Mouse (Mus musculus) brain, embryonic 14.5 days (tissue): Measurements from ENCODE around the gene Vtn.

Source experiments
- CTCF ChIP-seq: fragments of 200-500 bp; IDR thresholded peaks from 2 replicates; pipeline ENCODE4 v1.5.1; 2012; ENCODE audit warnings: inconsistent platforms, mild to moderate bottlenecking, moderate library complexity, borderline replicate concordance; ENCODE audit not compliant: insufficient read depth, insufficient read length; ENCODE audit errors: extremely low read depth
- POLR2A ChIP-seq: fragments of 200-500 bp; IDR thresholded peaks from 2 replicates; pipeline ENCODE4 v1.6.1; 2012; ENCODE audit warnings: mild to moderate bottlenecking, inconsistent platforms, borderline replicate concordance; ENCODE audit not compliant: poor library complexity, insufficient read depth, insufficient read length, severe bottlenecking; ENCODE audit errors: extremely low read depth

DNA sequence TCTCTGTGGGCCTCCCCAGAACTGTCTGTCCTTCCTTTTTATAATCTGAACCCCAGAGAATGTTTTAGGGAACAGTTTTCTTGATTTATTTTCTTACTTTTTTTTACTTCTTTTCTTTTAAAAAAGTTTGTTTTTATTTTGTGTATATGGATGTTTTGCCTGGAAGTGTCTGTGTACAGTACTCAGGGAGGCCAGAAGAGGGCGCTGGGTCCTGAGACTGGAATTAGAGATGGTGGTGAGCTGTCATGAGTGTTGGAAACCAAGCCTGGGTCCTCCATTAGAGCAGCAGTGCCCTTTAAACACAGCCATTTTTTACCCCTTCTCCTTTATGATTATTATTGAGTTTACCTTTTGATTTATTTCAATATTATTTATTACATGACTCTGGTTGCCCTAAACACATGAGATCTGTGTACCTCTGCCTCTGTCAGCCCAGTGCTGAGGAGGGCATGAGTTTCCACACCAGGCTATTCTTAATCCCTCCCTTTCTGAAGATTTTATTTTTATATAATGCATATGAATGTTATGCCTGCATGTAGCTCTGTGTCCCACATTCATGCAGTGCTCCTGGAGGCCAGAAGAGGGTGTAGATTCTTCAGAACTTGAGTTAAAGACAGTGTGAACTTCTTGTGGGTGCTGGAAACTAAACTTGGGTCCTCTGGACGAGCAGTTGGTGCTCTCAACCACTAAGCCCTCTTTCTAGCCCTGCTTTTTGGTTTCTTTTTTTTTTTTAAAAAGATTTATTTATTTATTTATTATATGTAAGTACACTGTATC is 16.8 kb downstream of the Vtn start:
- TF ChIP-seq CTCF (peak; percentile 44; the same call in 1 of the 2 replicates), POLR2A (no peak)
